Mouse (Mus musculus) hindbrain, embryonic 11.5 days (tissue): ENCODE measurements at regions not wholly inside any gene's neighbourhood (a gene's known extent, or its start where the extent isn't known, plus 50 kb on each side); places are given as distances from the start of the nearest gene placed in this dataset.

Experiments used
- ATAC-seq: fragments of 200-750 bp; cut with Nextera tagmentation; 2 replicates; pipeline ENCODE4 v1.8.0; 2017; ENCODE audit warnings: mild to moderate bottlenecking, moderate TSS enrichment, moderate library complexity; ENCODE audit not compliant: low FRiP score
- DNase-seq: peaks from one replicate; pipeline ENCODE4 v3.0.0-alpha.2; 2015; ENCODE audit warnings: low spot score
- H3K27ac ChIP-seq: fragments of 300-500 bp; sonication (generic); 2 replicates; pipeline ENCODE4 v1.5.1; 2014; ENCODE audit warnings: mild to moderate bottlenecking, low read depth, low read length
- H3K27me3 ChIP-seq: fragments of 300-500 bp; sonication (generic); 2 replicates; pipeline ENCODE4 v1.6.1; 2014; ENCODE audit warnings: mild to moderate bottlenecking, low read length, moderate library complexity, mixed read lengths; ENCODE audit not compliant: control insufficient read depth, insufficient read depth
- H3K36me3 ChIP-seq: fragments of 300-500 bp; sonication (generic); 2 replicates; pipeline ENCODE4 v1.6.1; 2014; ENCODE audit warnings: mild to moderate bottlenecking, low read length, moderate library complexity, mixed read lengths; ENCODE audit not compliant: control insufficient read depth, insufficient read depth
- H3K4me1 ChIP-seq: fragments of 300-500 bp; sonication (generic); replicated peaks from 2 replicates; pipeline ENCODE4 v1.6.1; 2014; ENCODE audit warnings: low read length, mixed read lengths; ENCODE audit not compliant: control insufficient read depth, insufficient read depth
- H3K4me2 ChIP-seq: fragments of 300-500 bp; sonication (generic); replicated peaks from 2 replicates; pipeline ENCODE4 v1.6.1; 2014; ENCODE audit warnings: mild to moderate bottlenecking, low read depth, low read length
- H3K4me3 ChIP-seq: fragments of 300-500 bp; sonication (generic); 2 replicates; pipeline ENCODE4 v1.5.1; 2014; ENCODE audit warnings: low read depth, low read length
- H3K9ac ChIP-seq: fragments of 300-500 bp; sonication (generic); 2 replicates; pipeline ENCODE4 v1.6.1; 2014; ENCODE audit warnings: low read depth, low read length
- H3K9me3 ChIP-seq: fragments of 300-500 bp; sonication (generic); 2 replicates; pipeline ENCODE4 v1.6.1; 2016; ENCODE audit warnings: low read length; ENCODE audit not compliant: control insufficient read depth
- WGBS: fragments of 180-500 bp; shearing (Covaris S2); extraction: QIAGEN DNeasy Blood & Tissue Kit; methylation state at CpG from one replicate; pipeline ENCODE4 v1.1.7; 2014; 5-methylcytosine and 5-hydroxymethylcytosine counted together

DNA sequence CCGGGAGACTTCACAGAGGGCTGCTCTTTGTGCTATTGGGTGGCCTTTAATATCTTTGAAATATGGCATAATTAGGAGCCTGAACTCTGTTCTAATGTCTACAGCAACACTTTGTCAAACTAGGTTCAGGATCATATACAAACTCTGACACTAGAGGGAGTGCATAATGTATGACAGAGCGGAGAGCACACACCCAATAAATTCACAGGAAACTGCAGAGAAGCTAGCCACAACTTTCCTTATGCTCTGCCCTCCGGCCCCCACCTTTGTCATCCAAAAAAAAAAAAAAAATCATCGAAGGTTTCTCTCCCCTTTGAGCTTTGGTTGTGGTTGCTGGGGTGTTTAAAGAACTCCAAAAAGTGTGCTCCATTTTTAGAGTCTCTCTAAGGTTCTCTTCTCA, 107.6 kb downstream of the Npy start:
- Histone ChIP-seq H3K9ac (no peak overlapping the region), H3K27me3 (no peaks in the 10 kb centered on the region), H3K27ac (no peak overlapping the region), H3K4me3 (no peak overlapping the region), H3K9me3 (no peaks in the 10 kb centered on the region), H3K4me2 (no peak overlapping the region), H3K36me3 (no peaks in the 10 kb centered on the region), H3K4me1 (no peaks in the 10 kb centered on the region)
- ATAC-seq = no peak
- WGBS = 55% methylated on average over 4 of the region's 4 CpGs
- no peak for DNase-seq

DNA sequence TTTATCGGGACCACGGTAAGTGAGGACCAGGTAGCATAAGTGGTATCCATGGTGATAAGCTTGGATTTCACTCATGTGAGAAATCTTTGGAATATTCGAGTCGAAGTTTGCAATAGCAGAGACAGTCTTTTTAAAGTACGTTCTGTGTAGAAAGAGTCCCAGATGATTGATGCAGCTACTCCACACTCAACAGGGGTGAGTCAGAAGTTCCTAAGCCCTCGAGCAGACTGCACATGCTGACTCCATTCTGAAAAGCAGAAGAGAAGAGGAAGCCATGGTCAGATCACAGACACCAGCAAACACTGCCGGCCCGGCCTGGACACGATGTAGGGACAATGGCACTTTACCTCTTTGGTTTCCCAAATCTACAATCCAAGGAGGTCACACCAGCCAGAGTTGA, 120.6 kb downstream of the Npy start:
- no peaks in the 10 kb centered on the region for H3K9me3 ChIP-seq
- no peaks in the 10 kb centered on the region for H3K4me1 ChIP-seq
- H3K27me3 ChIP-seq = no peaks in the 10 kb centered on the region
- no peak overlapping the region for H3K4me3 ChIP-seq
- DNase-seq = no peak
- no peak overlapping the region for H3K27ac ChIP-seq
- H3K9ac ChIP-seq = no peak overlapping the region
- no peak overlapping the region for H3K4me2 ChIP-seq
- ATAC-seq = no peak
- no peaks in the 10 kb centered on the region for H3K36me3 ChIP-seq
- WGBS = 89% methylated on average over 9 of the region's 9 CpGs

DNA sequence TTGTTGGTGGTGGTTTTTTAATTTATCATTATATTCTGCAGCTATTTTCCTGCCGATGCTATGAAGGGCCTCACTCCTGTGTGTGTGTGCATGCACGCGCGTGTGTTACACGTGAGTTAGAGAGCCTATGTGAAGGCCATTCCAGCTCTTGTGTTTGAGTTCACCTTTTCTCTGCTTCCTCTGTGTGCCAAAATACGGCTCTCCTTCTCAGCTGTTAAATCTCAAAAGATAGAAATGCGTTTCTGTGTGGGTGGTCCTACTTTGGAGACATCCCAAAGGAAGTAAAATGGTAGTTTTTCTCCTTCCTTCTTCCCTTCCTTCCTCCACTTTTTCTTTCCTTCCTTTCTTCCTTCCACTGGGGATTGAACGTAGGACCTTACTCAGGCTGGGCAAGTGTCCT, 136.4 kb downstream of the Npy start:
- Histone ChIP-seq H3K27me3 (no peaks in the 10 kb centered on the region), H3K9me3 (no peaks in the 10 kb centered on the region), H3K4me1 (no peaks in the 10 kb centered on the region), H3K27ac (no peak overlapping the region), H3K9ac (no peak overlapping the region), H3K4me2 (no peak overlapping the region), H3K4me3 (no peak overlapping the region), H3K36me3 (no peaks in the 10 kb centered on the region)
- ATAC-seq (no peak), DNase-seq (no peak)
- 94% methylated on average over 8 of the region's 8 CpGs for WGBS

DNA sequence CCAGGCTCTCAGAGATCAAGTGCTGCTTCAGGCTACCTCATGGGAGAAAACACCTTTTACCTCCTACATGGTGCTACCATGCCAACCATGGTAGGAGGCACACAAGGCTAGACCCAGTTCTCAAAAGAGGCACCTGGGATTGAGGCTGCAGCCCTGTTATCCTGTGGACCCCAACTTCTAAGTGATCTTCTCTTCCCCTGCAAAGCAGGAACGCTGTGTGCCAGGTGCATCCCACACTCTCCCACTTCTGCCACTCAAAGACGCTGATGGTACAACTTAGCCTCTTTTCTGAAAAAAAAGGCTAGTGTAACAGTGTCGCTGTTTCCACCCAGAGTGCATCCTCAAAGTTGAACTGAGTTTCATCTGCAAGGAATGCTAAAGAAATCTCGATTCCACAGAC, 138.7 kb downstream of the Npy start:
- DNase-seq = no peak
- no peak overlapping the region for H3K4me2 ChIP-seq
- H3K36me3 ChIP-seq = no peaks in the 10 kb centered on the region
- no peak overlapping the region for H3K9ac ChIP-seq
- H3K4me1 ChIP-seq = no peaks in the 10 kb centered on the region
- 80% methylated on average over 4 of the region's 4 CpGs for WGBS
- H3K27me3 ChIP-seq = no peaks in the 10 kb centered on the region
- no peak overlapping the region for H3K27ac ChIP-seq
- ATAC-seq = no peak
- H3K9me3 ChIP-seq = no peaks in the 10 kb centered on the region
- H3K4me3 ChIP-seq = no peak overlapping the region

DNA sequence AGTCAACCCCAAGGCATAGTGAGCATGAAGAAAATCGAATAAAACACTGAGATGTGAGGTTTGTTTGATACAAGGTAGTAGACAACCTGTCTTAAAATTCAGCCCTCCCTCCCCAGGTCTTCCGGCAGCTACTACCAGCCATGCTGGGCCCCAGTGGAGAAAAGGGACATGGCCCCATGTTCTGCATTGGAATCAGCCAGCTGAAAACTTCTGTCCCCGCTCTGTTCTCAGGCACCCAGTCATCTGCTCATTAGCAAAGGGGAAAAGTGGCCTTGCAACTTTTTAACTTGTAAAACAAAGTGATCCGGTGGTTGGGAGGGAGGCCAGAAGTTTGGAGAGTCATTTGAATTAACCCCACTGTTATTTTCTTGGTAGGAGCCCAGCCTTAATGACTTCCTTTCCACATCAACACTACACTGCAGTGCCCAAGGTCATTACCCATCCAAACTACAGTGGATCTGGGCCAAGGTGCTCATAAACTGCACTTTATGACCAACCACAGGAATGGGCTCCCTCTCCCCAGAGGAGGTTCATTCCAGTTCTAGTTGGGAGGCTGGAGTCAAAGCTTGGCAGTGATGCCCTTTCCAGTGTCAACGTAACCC, 143.5 kb downstream of the Npy start:
- Histone ChIP-seq H3K9ac (no peak overlapping the region), H3K27me3 (no peaks in the 10 kb centered on the region), H3K4me3 (no peak overlapping the region), H3K4me2 (no peak overlapping the region), H3K36me3 (no peaks in the 10 kb centered on the region), H3K27ac (no peak overlapping the region), H3K4me1 (no peaks in the 10 kb centered on the region), H3K9me3 (no peaks in the 10 kb centered on the region)
- no peak for ATAC-seq
- WGBS = 91% methylated on average over 5 of the region's 5 CpGs
- no peak for DNase-seq

DNA sequence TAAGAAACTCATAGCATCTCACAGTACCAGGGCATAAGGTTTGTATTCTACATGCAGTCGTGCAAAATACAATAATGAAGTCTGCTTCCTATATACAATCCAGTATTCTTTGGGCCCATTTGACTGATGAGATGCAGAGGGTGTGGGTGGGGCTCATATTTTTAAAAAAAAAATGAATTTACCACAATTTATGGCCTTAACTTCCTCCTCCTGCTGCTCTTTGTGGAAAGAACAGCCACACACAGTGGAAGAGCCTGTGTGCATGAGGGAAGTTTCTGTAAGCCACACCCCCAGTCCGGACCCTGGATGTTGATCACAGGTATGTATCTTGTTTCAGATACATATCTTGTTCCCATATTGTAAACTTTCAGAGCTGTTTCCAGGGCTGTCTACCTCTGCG, 143.5 kb upstream of the Mpp6 start:
- H3K4me3 ChIP-seq = no peak overlapping the region
- ATAC-seq = no peak
- H3K4me1 ChIP-seq = no peaks in the 10 kb centered on the region
- no peak overlapping the region for H3K9ac ChIP-seq
- H3K36me3 ChIP-seq = no peaks in the 10 kb centered on the region
- no peak overlapping the region for H3K27ac ChIP-seq
- DNase-seq = no peak
- no peaks in the 10 kb centered on the region for H3K27me3 ChIP-seq
- H3K9me3 ChIP-seq = no peaks in the 10 kb centered on the region
- 89% methylated on average over 3 of the region's 3 CpGs for WGBS
- H3K4me2 ChIP-seq = no peak overlapping the region

DNA sequence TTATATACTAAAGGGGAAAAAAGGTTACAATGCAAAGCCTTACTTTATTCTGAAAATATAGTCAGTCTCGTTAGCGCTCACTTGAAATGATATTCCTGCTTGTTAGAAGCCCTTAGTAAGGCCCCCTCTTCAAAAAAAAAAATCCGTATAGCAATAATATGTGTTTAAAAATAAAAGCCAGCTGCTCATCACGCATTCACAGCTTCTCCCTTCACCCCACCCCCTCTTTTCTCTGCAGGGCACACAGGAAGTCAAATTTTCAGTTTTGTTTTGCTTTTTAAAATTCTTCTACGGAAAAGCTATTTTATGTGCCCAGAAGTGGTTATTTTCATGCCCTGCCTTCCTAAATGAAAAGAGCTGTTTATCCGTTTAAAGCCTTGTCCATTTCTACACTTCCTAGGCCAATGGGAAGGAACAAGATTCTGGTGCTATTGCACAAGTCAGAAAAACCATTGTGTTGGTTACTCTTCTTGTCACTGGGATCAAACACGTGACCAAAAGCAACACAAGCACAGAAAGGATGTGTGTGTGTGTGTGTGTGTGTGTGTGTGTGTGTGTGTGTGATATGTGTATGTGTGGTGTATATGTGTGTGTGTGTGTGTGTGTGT, 136.7 kb upstream of the Mpp6 start:
- H3K27me3 ChIP-seq = no peaks in the 10 kb centered on the region
- no peak for ATAC-seq
- DNase-seq = no peak
- no peak overlapping the region for H3K9ac ChIP-seq
- 87% methylated on average over 7 of the region's 7 CpGs for WGBS
- no peak overlapping the region for H3K4me2 ChIP-seq
- no peaks in the 10 kb centered on the region for H3K36me3 ChIP-seq
- H3K27ac ChIP-seq = no peak overlapping the region
- H3K9me3 ChIP-seq = no peaks in the 10 kb centered on the region
- no peaks in the 10 kb centered on the region for H3K4me1 ChIP-seq
- no peak overlapping the region for H3K4me3 ChIP-seq

DNA sequence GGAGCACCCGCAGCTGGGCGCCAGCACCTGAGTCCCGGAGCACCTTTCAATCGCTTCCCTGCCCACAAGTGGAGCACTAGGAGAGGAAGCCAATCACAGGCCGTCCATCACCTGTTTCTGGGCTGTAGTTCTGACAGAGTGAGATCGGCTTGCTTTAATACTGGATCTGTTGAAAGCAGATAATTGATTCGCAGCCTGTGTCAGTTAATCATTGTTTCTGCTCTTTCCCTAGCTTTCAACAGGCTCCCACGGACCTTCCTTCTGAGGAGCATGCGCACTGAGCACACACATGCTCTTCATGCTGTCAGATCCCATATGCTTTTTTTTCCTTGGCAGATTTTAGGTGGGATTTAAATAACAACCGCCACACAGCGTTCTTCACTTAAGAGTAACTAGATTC, 132.3 kb upstream of the Mpp6 start:
- H3K36me3 ChIP-seq = no peaks in the 10 kb centered on the region
- H3K4me2 ChIP-seq = no peak overlapping the region
- H3K27ac ChIP-seq = no peak overlapping the region
- DNase-seq = peak; percentile 21
- no peaks in the 10 kb centered on the region for H3K4me1 ChIP-seq
- no peak for ATAC-seq
- WGBS = 63% methylated on average over 11 of the region's 11 CpGs
- no peaks in the 10 kb centered on the region for H3K27me3 ChIP-seq
- no peak overlapping the region for H3K9ac ChIP-seq
- H3K4me3 ChIP-seq = no peak overlapping the region
- H3K9me3 ChIP-seq = no peaks in the 10 kb centered on the region

DNA sequence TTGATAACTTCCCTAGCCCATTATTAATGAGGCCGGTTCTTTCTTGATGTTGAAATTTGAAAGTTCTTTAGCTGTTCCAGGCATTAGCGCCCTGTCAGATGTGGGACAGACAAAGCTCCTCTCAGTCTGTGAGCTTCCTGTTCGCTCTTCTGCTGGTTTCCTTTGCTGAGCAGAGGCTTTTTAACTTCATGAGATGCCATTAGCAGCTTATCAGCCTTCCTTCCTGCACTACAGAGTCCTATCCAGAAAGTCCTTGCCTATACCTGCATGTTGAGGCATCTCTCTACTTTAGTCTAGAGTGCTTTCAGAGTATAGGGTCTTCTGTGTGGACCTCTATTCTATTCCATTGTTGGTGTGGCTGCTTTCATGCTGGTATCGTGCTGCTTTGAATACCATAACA, 126.3 kb upstream of the Mpp6 start:
- 64% methylated on average over 4 of the region's 4 CpGs for WGBS
- DNase-seq (no peak), ATAC-seq (no peak)
- Histone ChIP-seq H3K4me3 (no peak overlapping the region), H3K4me1 (no peaks in the 10 kb centered on the region), H3K36me3 (no peaks in the 10 kb centered on the region), H3K9me3 (no peaks in the 10 kb centered on the region), H3K27me3 (no peaks in the 10 kb centered on the region), H3K27ac (no peak overlapping the region), H3K4me2 (no peak overlapping the region), H3K9ac (no peak overlapping the region)
